Mouse (Mus musculus) midbrain, embryonic 11.5 days (tissue): Measurements from ENCODE around the gene Klk1b21. TPM values are rescaled to one million over a fixed set of nuclear protein-coding genes. Genes with fewer than 3 reads are reported as not detected.
"Not testable (repeated sequence)": the region's sequence is repeated elsewhere in the genome, so short reads cannot be mapped to it uniquely, and the experiment has no call there.

ENCODE experiments used
- ATAC-seq: fragments of 200-750 bp; cut with Nextera tagmentation; 2 replicates; pipeline ENCODE4 v1.8.0; 2017; ENCODE audit warnings: moderate TSS enrichment, moderate library complexity; ENCODE audit not compliant: low FRiP score
- DNase-seq: peaks from one replicate; pipeline ENCODE4 v3.0.0; 2015; ENCODE audit warnings: low spot score; ENCODE audit errors: missing footprints
- H3K27ac ChIP-seq: fragments of 300-500 bp; sonication (generic); 2 replicates; pipeline ENCODE4 v1.5.1; 2014; ENCODE audit warnings: low read depth, low read length
- H3K27me3 ChIP-seq: fragments of 300-500 bp; sonication (generic); 2 replicates; pipeline ENCODE4 v1.6.1; 2014; ENCODE audit warnings: mild to moderate bottlenecking, low read length, moderate library complexity, mixed read lengths; ENCODE audit not compliant: control insufficient read depth, insufficient read depth
- H3K36me3 ChIP-seq: fragments of 300-500 bp; sonication (generic); 2 replicates; pipeline ENCODE4 v1.6.1; 2014; ENCODE audit warnings: mild to moderate bottlenecking, low read length, moderate library complexity, mixed read lengths; ENCODE audit not compliant: control insufficient read depth, insufficient read depth
- H3K4me1 ChIP-seq: fragments of 300-500 bp; sonication (generic); 2 replicates; pipeline ENCODE4 v1.6.1; 2014; ENCODE audit warnings: low read length; ENCODE audit not compliant: control insufficient read depth, insufficient read depth
- H3K4me2 ChIP-seq: fragments of 300-500 bp; sonication (generic); 2 replicates; pipeline ENCODE4 v1.6.1; 2014; ENCODE audit warnings: mild to moderate bottlenecking, moderate library complexity
- H3K4me3 ChIP-seq: fragments of 300-500 bp; sonication (generic); 2 replicates; pipeline ENCODE4 v1.5.1; 2014; ENCODE audit warnings: low read depth, low read length
- H3K9ac ChIP-seq: fragments of 300-500 bp; sonication (generic); 2 replicates; pipeline ENCODE4 v1.6.1; 2014; ENCODE audit warnings: low read length
- H3K9me3 ChIP-seq: fragments of 300-500 bp; sonication (generic); 2 replicates; pipeline ENCODE4 v1.6.1; 2016; ENCODE audit warnings: low read length; ENCODE audit not compliant: control insufficient read depth
- WGBS: fragments of 180-500 bp; shearing (Covaris S2); extraction: QIAGEN DNeasy Blood & Tissue Kit; methylation state at CpG from one replicate; pipeline ENCODE4 v1.1.7; 2014; 5-methylcytosine and 5-hydroxymethylcytosine counted together
- polyA plus RNA-seq: library from polyadenylated mRNA; unstranded; fragments of >200 nt; fragmentation: Nextera tagmentation; extraction: Ambion mirVana; gene quantifications from 2 replicates; pipeline ENCODE4 v1.2.1, GENCODE M21; 2014

The Klk1b21 gene
- not detected in 2 replicates for polyA plus RNA-seq

- H3K36me3 ChIP-seq, H3K27ac ChIP-seq, H3K9ac ChIP-seq, H3K4me2 ChIP-seq, H3K9me3 ChIP-seq, H3K27me3 ChIP-seq, DNase-seq, H3K4me1 ChIP-seq, H3K4me3 ChIP-seq, ATAC-seq: not testable (repeated sequence)
- WGBS: 82% methylated on average over 3 of the region's 3 CpGs
Observed at GRCm38 (mm10) chr7:44102028-44102427, at the start of gene Klk1b21. TSS of gene Klk1b21 (plus strand) at chr7:44102328.

DNA sequence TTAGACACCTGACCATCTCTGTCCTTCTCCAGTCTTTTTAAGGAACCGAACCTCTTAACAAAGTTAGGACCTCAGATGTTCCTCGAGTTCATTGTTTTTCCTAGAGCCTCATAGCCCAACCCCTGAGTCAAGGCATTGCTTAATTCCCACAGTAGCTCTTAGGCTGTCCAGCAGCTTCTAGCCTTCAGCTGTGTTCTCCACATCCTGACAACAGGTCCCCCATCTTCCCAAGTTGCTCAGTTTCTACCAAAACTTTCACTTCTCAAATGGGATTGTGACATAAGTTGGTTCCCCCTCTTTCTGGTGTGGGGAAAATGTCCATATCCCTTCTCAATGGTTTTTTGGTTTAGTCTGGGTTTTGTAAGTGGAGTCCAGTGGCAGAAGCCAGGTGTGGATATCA is 30.0 kb upstream of the Klk1b21 start:
- WGBS: 77% methylated on average over 2 of the region's 2 CpGs
- no peak for ATAC-seq

GRCm38 (mm10) chr7:44077703-44078102 is 24.4 kb upstream of the Klk1b21 start:
- H3K27me3 ChIP-seq: no peaks in the 10 kb centered on the region
- no peak overlapping the region for H3K4me2 ChIP-seq
- no peak overlapping the region for H3K27ac ChIP-seq
- no peak overlapping the region for H3K9ac ChIP-seq
- no peak for DNase-seq
- no peaks in the 10 kb centered on the region for H3K4me1 ChIP-seq
- no peak for ATAC-seq
- WGBS: 100% methylated on average over 1 of the region's 1 CpGs
- H3K36me3 ChIP-seq: no peaks in the 10 kb centered on the region
- H3K4me3 ChIP-seq: no peak overlapping the region
- H3K9me3 ChIP-seq: no peaks in the 10 kb centered on the region

More for the DNA sequence above, 30.0 kb upstream of the Klk1b21 start:
- DNase-seq: no peak
- H3K36me3 ChIP-seq: no peaks in the 10 kb centered on the region
- H3K9me3 ChIP-seq: no peaks in the 10 kb centered on the region
- H3K27ac ChIP-seq: no peak overlapping the region
- H3K4me3 ChIP-seq: no peak overlapping the region
- no peaks in the 10 kb centered on the region for H3K4me1 ChIP-seq
- H3K4me2 ChIP-seq: no peak overlapping the region
- no peaks in the 10 kb centered on the region for H3K27me3 ChIP-seq
- H3K9ac ChIP-seq: no peak overlapping the region

DNA sequence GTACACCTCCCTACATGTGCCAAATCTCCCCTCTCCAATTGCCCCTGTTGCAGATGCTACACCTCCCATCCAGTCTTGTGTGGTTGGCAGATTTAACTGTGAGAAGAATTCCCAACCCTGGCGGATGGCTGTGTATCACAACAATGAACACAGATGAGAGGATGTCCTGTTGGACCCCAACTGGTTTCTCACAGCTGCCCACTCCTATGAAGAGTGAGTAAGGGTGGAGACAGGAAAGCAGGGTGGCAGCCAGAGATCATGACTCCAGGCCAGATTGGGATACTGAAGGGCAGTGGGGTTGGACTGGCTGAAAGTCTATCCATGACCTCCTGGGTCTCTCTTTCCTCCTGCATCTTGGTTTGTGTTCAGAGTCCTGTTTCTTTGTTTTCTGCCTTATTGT is 6.0 kb upstream of the Klk1b21 start:
- DNase-seq (no peak), ATAC-seq (no peak)
- 91% methylated on average over 1 of the region's 1 CpGs for WGBS
- no peaks in the 10 kb centered on the region for H3K36me3 ChIP-seq
- no peaks in the 10 kb centered on the region for H3K9me3 ChIP-seq
- no peak overlapping the region for H3K27ac ChIP-seq
- H3K27me3 ChIP-seq: no peaks in the 10 kb centered on the region
- H3K9ac ChIP-seq: no peak overlapping the region
- H3K4me2 ChIP-seq: no peak overlapping the region
- H3K4me1 ChIP-seq: no peaks in the 10 kb centered on the region
- H3K4me3 ChIP-seq: no peak overlapping the region

DNA sequence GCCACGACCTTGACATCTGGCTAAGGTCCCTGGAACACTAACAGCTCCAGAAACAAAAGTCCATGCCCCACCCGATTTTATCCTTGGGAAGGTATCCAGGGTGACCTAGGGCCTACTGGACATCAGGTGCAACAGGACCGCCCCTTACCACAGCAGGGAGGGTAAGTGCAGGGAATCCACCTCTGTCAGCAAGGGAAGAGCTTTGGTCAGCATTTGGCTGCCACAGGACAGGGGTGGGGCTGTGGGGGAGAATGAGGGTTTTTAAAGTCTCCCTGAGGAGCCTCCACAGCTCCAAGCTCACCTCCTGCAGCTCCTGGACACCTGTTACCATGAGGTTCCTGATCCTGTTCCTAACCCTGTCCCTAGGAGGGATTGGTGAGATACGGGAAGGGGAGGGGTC is 10.2 kb downstream of the Klk1b21 start, which contains the start of gene Klk1b22:
TSS of gene Klk1b22 (plus strand) at position 301 of the 400 bp plus-strand sequence.
- Histone ChIP-seq H3K36me3 (no peaks in the 10 kb centered on the region), H3K9ac (no peak within 1 kb of the TSS), H3K27ac (no peak within 1 kb of the TSS), H3K4me3 (no peak within 1 kb of the TSS), H3K27me3 (no peaks in the 10 kb centered on the region), H3K4me1 (no peaks in the 10 kb centered on the region), H3K9me3 (no peaks in the 10 kb centered on the region), H3K4me2 (no peak within 1 kb of the TSS)
- DNase-seq (no peak), ATAC-seq (no peak)
- 60% methylated on average over 4 of the region's 4 CpGs for WGBS

- Histone ChIP-seq H3K9me3 (no peaks in the 10 kb centered on the region), H3K36me3 (no peaks in the 10 kb centered on the region), H3K4me1 (no peaks in the 10 kb centered on the region), H3K4me2 (no peak overlapping the region), H3K27me3 (no peaks in the 10 kb centered on the region), H3K4me3 (no peak overlapping the region), H3K27ac (no peak overlapping the region), H3K9ac (no peak overlapping the region)
- DNase-seq (no peak), ATAC-seq (no peak)
- 92% methylated on average over 6 of the region's 6 CpGs for WGBS
Observed at GRCm38 (mm10) chr7:44123445-44123844, 21.3 kb downstream of the Klk1b21 start.

DNA sequence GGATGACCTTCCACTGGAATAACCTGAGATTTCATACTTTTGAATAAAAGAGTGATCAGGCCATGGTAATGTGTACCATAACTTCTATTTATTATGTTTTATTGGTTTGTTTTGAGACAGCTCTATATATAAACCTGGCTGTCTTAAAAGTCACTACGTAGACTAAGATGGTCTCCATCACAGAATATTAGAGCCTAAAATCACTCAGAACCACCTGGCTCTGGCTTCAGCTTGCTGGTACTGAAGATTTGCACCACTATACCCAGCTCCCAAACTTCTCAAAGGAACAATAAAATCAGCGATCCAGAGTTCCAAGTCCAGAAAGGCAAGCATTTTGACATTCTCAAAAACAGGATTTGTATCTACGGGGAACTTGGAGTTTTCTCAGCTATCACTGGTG is 34.3 kb downstream of the Klk1b21 start, which contains the start of gene Klk1b16:
TSS of gene Klk1b16 (plus strand) at position 301 of the 400 bp plus-strand sequence.
- H3K9me3 ChIP-seq: no peaks in the 10 kb centered on the region
- WGBS: 87% methylated on average over 3 of the region's 3 CpGs
- H3K36me3 ChIP-seq: no peaks in the 10 kb centered on the region
- no peaks in the 10 kb centered on the region for H3K4me1 ChIP-seq
- H3K9ac ChIP-seq: no peak within 1 kb of the TSS
- DNase-seq (no peak), ATAC-seq (no peak)
- no peak within 1 kb of the TSS for H3K4me2 ChIP-seq
- no peaks in the 10 kb centered on the region for H3K27me3 ChIP-seq
- H3K27ac ChIP-seq: no peak within 1 kb of the TSS
- H3K4me3 ChIP-seq: no peak within 1 kb of the TSS

Other genes starting within 250 kb of the Klk1b21 start
- gene Klk4, start 221.2 kb upstream of the Klk1b21 start, polyA plus RNA-seq: not detected in 2 replicates
- not detected in 2 replicates for gene Klk15, start 168.6 kb upstream of the Klk1b21 start, polyA plus RNA-seq
- gene Klk1b8, start 151.7 kb upstream of the Klk1b21 start, polyA plus RNA-seq: not detected in 2 replicates
- not detected in 2 replicates for gene Klk1b1, start 135.6 kb upstream of the Klk1b21 start, polyA plus RNA-seq
- gene Klk1b9, start 126.3 kb upstream of the Klk1b21 start, polyA plus RNA-seq: not detected in 2 replicates
- gene Klk1b11, start 106.5 kb upstream of the Klk1b21 start, polyA plus RNA-seq: not detected in 2 replicates
- not detected in 2 replicates for gene Klk1b26, start 90.2 kb upstream of the Klk1b21 start, polyA plus RNA-seq
- not detected in 2 replicates for gene Klk1b27, start 50.0 kb upstream of the Klk1b21 start, polyA plus RNA-seq
- not detected in 2 replicates for gene Klk1b22, start 10.3 kb downstream of the Klk1b21 start, polyA plus RNA-seq
- not detected in 2 replicates for gene Klk1b16, start 34.4 kb downstream of the Klk1b21 start, polyA plus RNA-seq
- not detected in 2 replicates for gene Klk1b24, start 85.9 kb downstream of the Klk1b21 start, polyA plus RNA-seq
- not detected in 2 replicates for gene Klk1b3, start 95.9 kb downstream of the Klk1b21 start, polyA plus RNA-seq
- not detected in 2 replicates for gene Klk1b4, start 105.1 kb downstream of the Klk1b21 start, polyA plus RNA-seq
- not detected in 2 replicates for gene Klk1b5, start 113.6 kb downstream of the Klk1b21 start, polyA plus RNA-seq
- not detected in 2 replicates for gene Klk1, start 123.0 kb downstream of the Klk1b21 start, polyA plus RNA-seq
- gene Gm36864, start 133.8 kb downstream of the Klk1b21 start, polyA plus RNA-seq: not detected in 2 replicates
- 1.1 and 1.4 TPM in 2 replicates for gene 1700028J19Rik, start 144.4 kb downstream of the Klk1b21 start, polyA plus RNA-seq
- gene 2410002F23Rik, start 144.4 kb downstream of the Klk1b21 start, polyA plus RNA-seq: 104 and 117 TPM in 2 replicates
- gene Acp4, start 155.1 kb downstream of the Klk1b21 start, polyA plus RNA-seq: not detected in 2 replicates
- gene Gm15517, start 159.1 kb downstream of the Klk1b21 start, polyA plus RNA-seq: not detected in 2 replicates
- 2.2 and 3.4 TPM in 2 replicates for gene Clec11a, start 204.6 kb downstream of the Klk1b21 start, polyA plus RNA-seq
- 3.4 TPM in 2 replicates for gene Shank1, start 207.9 kb downstream of the Klk1b21 start, polyA plus RNA-seq